Mouse (Mus musculus): Measurements from ENCODE around the gene Mylpf. TPM values are rescaled to one million over a fixed set of nuclear protein-coding genes. Genes with fewer than 3 reads are reported as not detected.

Mylpf gene
- polyA plus RNA-seq, 2 experiments: 15.6 to 31.0 TPM

DNA sequence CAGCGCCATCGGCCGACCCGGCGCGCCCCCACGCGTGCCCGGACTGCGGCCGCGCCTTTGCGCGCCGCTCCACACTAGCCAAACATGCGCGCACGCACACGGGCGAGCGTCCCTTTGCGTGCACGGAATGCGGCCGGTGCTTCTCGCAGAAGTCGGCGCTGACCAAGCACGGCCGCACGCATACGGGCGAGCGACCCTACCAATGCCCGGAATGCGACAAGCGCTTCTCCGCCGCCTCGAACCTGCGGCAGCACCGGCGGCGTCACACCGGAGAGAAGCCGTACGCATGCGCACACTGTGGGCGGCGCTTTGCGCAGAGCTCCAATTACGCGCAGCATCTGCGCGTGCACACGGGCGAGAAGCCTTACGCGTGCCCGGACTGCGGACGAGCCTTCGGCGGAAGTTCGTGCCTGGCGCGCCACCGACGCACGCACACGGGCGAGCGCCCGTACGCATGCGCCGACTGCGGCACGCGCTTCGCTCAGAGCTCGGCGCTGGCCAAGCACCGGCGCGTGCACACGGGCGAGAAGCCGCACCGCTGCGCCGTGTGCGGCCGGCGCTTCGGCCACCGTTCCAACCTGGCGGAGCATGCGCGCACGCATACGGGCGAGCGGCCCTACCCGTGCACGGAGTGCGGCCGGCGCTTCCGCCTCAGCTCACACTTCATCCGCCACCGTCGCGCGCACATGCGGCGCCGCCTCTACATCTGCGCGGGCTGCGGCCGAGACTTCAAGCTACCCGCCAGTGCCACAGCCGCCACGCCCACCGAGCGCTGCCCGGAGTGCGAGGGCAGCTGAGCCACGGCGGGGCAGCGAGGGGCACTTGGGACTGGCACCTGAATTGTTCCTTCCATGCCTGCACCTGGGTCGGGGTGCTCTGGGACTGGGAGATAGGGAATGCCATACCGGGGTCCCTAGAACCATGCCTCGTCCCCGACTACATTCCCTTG is 45.4 kb downstream of the Mylpf start:
- ATAC-seq (ENCODE audit: insufficient read depth): peak; percentile 91
- H3K4me1 ChIP-seq (replicated peaks; ENCODE audit: control insufficient read depth in 2 of 2, insufficient read depth in 2 of 2, low read length in 1 of 2): peaks cover 12 to 24% of the 10 kb centered on the region in 2 experiments
- TF ChIP-seq CTCF (IDR thresholded peaks at IDR 0.05; ENCODE audit: low read depth) (no peak), EP300 (IDR thresholded peaks at IDR 0.05; ENCODE audit: low read depth) (no peak)
- no peaks in the 10 kb centered on the region for H3K9me3 ChIP-seq (ENCODE audit: control insufficient read depth, low read length)
- DNase-seq (ENCODE audit: low read depth in 3 of 3, low spot score in 3 of 3): peak; percentile 93 to 95 (median 93)
- H3K4me2 ChIP-seq (ENCODE audit: low read depth): peak overlapping the region; percentile 92
- under 1% methylated on average over 136 of the region's 136 CpGs for WGBS (ENCODE audit: insufficient replicate concordance)
- H3K27ac ChIP-seq: peak overlapping the region; percentile 89
- no peaks in the 10 kb centered on the region for H3K27me3 ChIP-seq (ENCODE audit: control insufficient read depth, insufficient read depth, low read length)
- H3K4me3 ChIP-seq (ENCODE audit: insufficient read depth in 1 of 2, low read depth in 2 of 2, low read length in 2 of 2): peak overlapping the region; percentile 62 to 64
- peak overlapping the region; percentile 78 for H3K9ac ChIP-seq (replicated peaks)
- no peaks in the 10 kb centered on the region for H3K36me3 ChIP-seq (replicated peaks; ENCODE audit: control insufficient read depth, insufficient read depth, low read depth)

DNA sequence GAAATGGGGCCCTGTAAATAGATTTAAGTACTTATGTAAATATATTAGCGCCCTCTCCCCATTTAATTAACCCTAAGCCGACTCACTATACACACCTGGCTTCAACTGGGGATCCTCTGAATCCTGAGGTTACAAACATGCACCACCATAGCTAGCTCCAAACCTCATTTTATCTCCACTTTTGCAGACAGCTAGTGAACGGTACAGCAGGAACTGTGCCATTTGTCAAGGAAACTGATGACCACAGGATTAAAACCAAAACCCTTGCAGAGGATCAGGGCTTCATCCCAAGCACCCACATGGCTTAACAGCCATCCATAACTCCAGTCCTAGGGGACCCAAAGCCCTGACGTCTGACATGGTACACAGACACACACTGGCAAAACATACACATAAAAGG is 46.3 kb downstream of the Mylpf start:
- no peaks in the 10 kb centered on the region for H3K27me3 ChIP-seq (ENCODE audit: control insufficient read depth, insufficient read depth, low read length)
- H3K36me3 ChIP-seq (replicated peaks; ENCODE audit: control insufficient read depth, insufficient read depth, low read depth): no peaks in the 10 kb centered on the region
- H3K9me3 ChIP-seq (ENCODE audit: control insufficient read depth, low read length): no peaks in the 10 kb centered on the region
- no peak for TF ChIP-seq CTCF (IDR thresholded peaks at IDR 0.05; ENCODE audit: low read depth)
- TF ChIP-seq EP300 (IDR thresholded peaks at IDR 0.05; ENCODE audit: low read depth): no peak
- H3K9ac ChIP-seq (replicated peaks): peak overlapping the region; percentile 78
- peak overlapping the region; percentile 92 for H3K4me2 ChIP-seq (ENCODE audit: low read depth)
- DNase-seq (ENCODE audit: low read depth in 3 of 3, low spot score in 3 of 3): no peak
- no peak for ATAC-seq (ENCODE audit: insufficient read depth)
- WGBS (ENCODE audit: insufficient replicate concordance): 13% methylated on average over 4 of the region's 4 CpGs
- H3K4me1 ChIP-seq (replicated peaks; ENCODE audit: control insufficient read depth in 2 of 2, insufficient read depth in 2 of 2, low read length in 1 of 2): peaks cover 14 to 27% of the 10 kb centered on the region in 2 experiments
- peak overlapping the region in 1 of 2 experiments; percentile 64; a peak in 2 of 4 replicates for H3K4me3 ChIP-seq (ENCODE audit: insufficient read depth in 1 of 2, low read depth in 2 of 2, low read length in 2 of 2)
- peak overlapping the region; percentile 89 for H3K27ac ChIP-seq

DNA sequence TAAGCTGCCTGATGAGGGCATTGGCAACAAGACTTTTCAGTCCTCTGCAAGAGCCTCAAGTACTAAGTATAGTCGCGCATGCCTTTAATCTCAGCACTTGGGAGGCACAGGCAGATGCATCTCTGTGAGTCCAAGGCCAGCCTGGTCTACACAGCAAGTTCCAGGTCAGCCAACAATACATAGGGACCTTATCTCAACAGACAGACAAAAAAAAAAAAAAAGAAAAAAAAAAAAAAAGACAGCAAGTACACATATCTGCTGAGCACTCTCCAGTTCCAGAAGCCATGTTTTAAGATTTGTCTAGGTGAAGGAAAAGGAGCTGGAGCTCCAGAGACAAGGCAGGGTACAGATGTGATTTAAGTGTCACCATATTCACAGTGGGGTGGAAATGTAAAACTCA is 47.3 kb downstream of the Mylpf start:
- DNase-seq (ENCODE audit: low read depth in 3 of 3, low spot score in 3 of 3) (no peak), ATAC-seq (ENCODE audit: insufficient read depth) (no peak)
- Histone ChIP-seq H3K4me2 (ENCODE audit: low read depth) (no peak overlapping the region), H3K4me1 (replicated peaks; ENCODE audit: control insufficient read depth in 2 of 2, insufficient read depth in 2 of 2, low read length in 1 of 2) (peaks cover 16 to 28% of the 10 kb centered on the region in 2 experiments), H3K9me3 (ENCODE audit: control insufficient read depth, low read length) (no peaks in the 10 kb centered on the region), H3K9ac (replicated peaks) (no peak overlapping the region), H3K4me3 (ENCODE audit: insufficient read depth in 1 of 2, low read depth in 2 of 2, low read length in 2 of 2) (no peak overlapping the region), H3K36me3 (replicated peaks; ENCODE audit: control insufficient read depth, insufficient read depth, low read depth) (no peaks in the 10 kb centered on the region), H3K27ac (no peak overlapping the region), H3K27me3 (ENCODE audit: control insufficient read depth, insufficient read depth, low read length) (no peaks in the 10 kb centered on the region)
- no peak for TF ChIP-seq EP300 (IDR thresholded peaks at IDR 0.05; ENCODE audit: low read depth)
- TF ChIP-seq CTCF (IDR thresholded peaks at IDR 0.05; ENCODE audit: low read depth): no peak
- 33% methylated on average over 2 of the region's 2 CpGs for WGBS (ENCODE audit: insufficient replicate concordance)

DNA sequence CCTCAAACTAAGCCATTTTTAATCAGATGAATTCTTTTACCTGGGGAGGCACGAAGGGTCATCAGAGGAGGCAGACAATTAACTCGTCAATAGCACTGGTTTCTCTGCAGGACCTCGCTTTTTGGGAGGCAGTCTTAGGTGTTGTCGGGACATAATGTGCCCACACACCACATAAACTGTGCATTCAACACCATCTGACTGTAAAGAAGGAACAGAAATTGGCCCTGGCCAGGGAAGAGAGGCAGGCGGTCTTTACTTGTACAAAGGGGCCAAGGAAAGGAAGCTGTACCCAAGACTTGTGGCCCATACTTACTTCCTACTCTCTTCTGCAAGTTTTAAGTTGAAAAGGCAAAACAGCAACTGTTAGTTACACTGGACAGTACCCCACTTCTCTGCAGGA is 47.8 kb downstream of the Mylpf start:
- peaks cover 22 to 33% of the 10 kb centered on the region in 2 experiments for H3K4me1 ChIP-seq (replicated peaks; ENCODE audit: control insufficient read depth in 2 of 2, insufficient read depth in 2 of 2, low read length in 1 of 2)
- ATAC-seq (ENCODE audit: insufficient read depth): no peak
- no peak overlapping the region for H3K9ac ChIP-seq (replicated peaks)
- H3K27me3 ChIP-seq (ENCODE audit: control insufficient read depth, insufficient read depth, low read length): no peaks in the 10 kb centered on the region
- H3K27ac ChIP-seq: no peak overlapping the region
- H3K4me3 ChIP-seq (ENCODE audit: insufficient read depth in 1 of 2, low read depth in 2 of 2, low read length in 2 of 2): no peak overlapping the region
- WGBS (ENCODE audit: insufficient replicate concordance): 78% methylated on average over 5 of the region's 5 CpGs
- TF ChIP-seq EP300 (IDR thresholded peaks at IDR 0.05; ENCODE audit: low read depth) (no peak), CTCF (IDR thresholded peaks at IDR 0.05; ENCODE audit: low read depth) (no peak)
- H3K36me3 ChIP-seq (replicated peaks; ENCODE audit: control insufficient read depth, insufficient read depth, low read depth): no peaks in the 10 kb centered on the region
- no peaks in the 10 kb centered on the region for H3K9me3 ChIP-seq (ENCODE audit: control insufficient read depth, low read length)
- DNase-seq (ENCODE audit: low read depth in 3 of 3, low spot score in 3 of 3): no peak
- no peak overlapping the region for H3K4me2 ChIP-seq (ENCODE audit: low read depth)

DNA sequence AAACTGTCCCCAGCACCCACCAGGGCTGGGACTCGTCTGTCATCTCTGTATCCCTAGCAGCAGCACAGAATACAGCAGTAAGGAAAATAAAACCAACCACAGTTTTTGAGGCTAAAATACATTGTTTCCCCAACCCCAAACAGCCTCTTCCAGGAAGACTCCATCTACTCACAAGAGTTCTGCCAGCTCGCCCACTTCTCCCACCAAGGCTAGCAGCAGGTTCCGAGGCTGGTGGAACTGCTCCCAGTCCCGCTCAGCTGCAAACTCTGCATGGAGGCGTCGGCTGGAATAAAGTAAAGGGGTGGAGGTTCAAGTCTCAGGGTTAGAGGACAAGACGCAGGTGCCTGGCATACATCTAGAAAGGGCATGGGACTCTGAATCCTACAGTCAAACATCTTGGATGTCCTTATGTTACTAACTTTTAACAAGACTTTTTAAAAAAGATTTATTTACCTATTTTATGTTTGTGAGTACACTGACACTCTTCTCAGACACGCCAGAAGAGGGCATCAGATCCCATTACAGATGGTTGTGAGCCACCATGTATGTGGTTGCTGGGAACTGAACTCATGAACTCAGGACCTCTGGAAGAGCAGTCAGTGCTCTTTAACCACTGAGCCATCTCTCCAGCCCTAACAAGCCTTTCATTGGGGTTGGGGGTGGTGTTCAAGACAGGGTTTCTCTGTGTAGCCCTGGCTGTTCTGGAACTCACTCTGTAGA is 50.7 kb downstream of the Mylpf start:
- no peak for DNase-seq (ENCODE audit: low read depth in 3 of 3, low spot score in 3 of 3)
- 56% methylated on average over 8 of the region's 8 CpGs for WGBS (ENCODE audit: insufficient replicate concordance)
- TF ChIP-seq CTCF (IDR thresholded peaks at IDR 0.05; ENCODE audit: low read depth) (peak; percentile 31), EP300 (IDR thresholded peaks at IDR 0.05; ENCODE audit: low read depth) (no peak)
- Histone ChIP-seq H3K27me3 (ENCODE audit: control insufficient read depth, insufficient read depth, low read length) (no peaks in the 10 kb centered on the region), H3K9ac (replicated peaks) (no peak overlapping the region), H3K4me1 (replicated peaks; ENCODE audit: control insufficient read depth in 2 of 2, insufficient read depth in 2 of 2, low read length in 1 of 2) (peaks cover 35 to 42% of the 10 kb centered on the region in 2 experiments), H3K4me2 (ENCODE audit: low read depth) (peak overlapping the region; percentile 98), H3K9me3 (ENCODE audit: control insufficient read depth, low read length) (no peaks in the 10 kb centered on the region), H3K4me3 (ENCODE audit: insufficient read depth in 1 of 2, low read depth in 2 of 2, low read length in 2 of 2) (peak overlapping the region; percentile 66 to 77), H3K36me3 (replicated peaks; ENCODE audit: control insufficient read depth, insufficient read depth, low read depth) (no peaks in the 10 kb centered on the region), H3K27ac (no peak overlapping the region)
- no peak for ATAC-seq (ENCODE audit: insufficient read depth)
